Mouse (Mus musculus) embryonic facial prominence, embryonic 12.5 days (tissue): ENCODE data around the gene Tsc22d1. TPM values are rescaled to one million over a fixed set of nuclear protein-coding genes. Genes with fewer than 3 reads are reported as not detected.

ENCODE experiments used
- ATAC-seq: fragments of 200-750 bp; cut with Nextera tagmentation; 2 replicates; pipeline ENCODE4 v1.8.0; 2017; ENCODE audit not compliant: insufficient number of reproducible peaks, insufficient read depth, low FRiP score, low TSS enrichment
- H3K27ac ChIP-seq: fragments of 300-500 bp; sonication (generic); 2 replicates; pipeline ENCODE4 v1.5.1; 2016; ENCODE audit warnings: mild to moderate bottlenecking
- H3K27me3 ChIP-seq: fragments of 300-500 bp; sonication (generic); 2 replicates; pipeline ENCODE4 v1.6.1; 2016; ENCODE audit warnings: mild to moderate bottlenecking, moderate library complexity
- H3K36me3 ChIP-seq: fragments of 300-500 bp; sonication (generic); 2 replicates; pipeline ENCODE4 v1.6.1; 2016; ENCODE audit warnings: mild to moderate bottlenecking
- H3K4me1 ChIP-seq: fragments of 300-500 bp; sonication (generic); 2 replicates; pipeline ENCODE4 v1.6.1; 2016
- H3K4me2 ChIP-seq: fragments of 300-500 bp; sonication (generic); replicated peaks from 2 replicates; pipeline ENCODE4 v1.6.1; 2016; ENCODE audit warnings: mild to moderate bottlenecking, moderate library complexity
- H3K4me3 ChIP-seq: fragments of 300-500 bp; sonication (generic); 2 replicates; pipeline ENCODE4 v1.5.1; 2016; ENCODE audit warnings: mild to moderate bottlenecking
- H3K9ac ChIP-seq: fragments of 300-500 bp; sonication (generic); 2 replicates; pipeline ENCODE4 v1.6.1; 2016; ENCODE audit warnings: mild to moderate bottlenecking, moderate library complexity
- H3K9me3 ChIP-seq: fragments of 300-500 bp; sonication (generic); 2 replicates; pipeline ENCODE4 v1.6.1; 2016; ENCODE audit warnings: mild to moderate bottlenecking, moderate library complexity
- WGBS: fragments of 180-500 bp; shearing (Covaris S2); methylation state at CpG from one replicate; pipeline ENCODE4 v1.1.7; 2016; 5-methylcytosine and 5-hydroxymethylcytosine counted together
- polyA plus RNA-seq: library from polyadenylated mRNA; unstranded; fragments of >200 nt; fragmentation: Nextera tagmentation; extraction: Ambion mirVana; gene quantifications from 2 replicates; pipeline ENCODE4 v1.2.1, GENCODE M21; 2016

Tsc22d1 gene
- polyA plus RNA-seq, 1 experiment from 2014 or later: 597 TPM

GRCm38 (mm10) chr14:76415781-76416301, 1.1 kb downstream of the Tsc22d1 start:
- Histone ChIP-seq H3K4me1 (peaks cover 41% of the 10 kb centered on the region), H3K4me2 (peak overlapping the region; percentile 82), H3K36me3 (peaks cover 29% of the 10 kb centered on the region), H3K9ac (peak overlapping the region; percentile 99), H3K4me3 (peak overlapping the region; percentile 95), H3K27me3 (no peaks in the 10 kb centered on the region), H3K27ac (peak overlapping the region; percentile 100), H3K9me3 (no peaks in the 10 kb centered on the region)
- no peak for ATAC-seq
- WGBS: 0% methylated on average over 28 of the region's 38 CpGs

- ATAC-seq: no peak
- Histone ChIP-seq H3K4me2 (peak overlapping the region; percentile 82), H3K4me3 (peak overlapping the region; percentile 95), H3K4me1 (peaks cover 42% of the 10 kb centered on the region), H3K9me3 (no peaks in the 10 kb centered on the region), H3K27ac (peak overlapping the region; percentile 100), H3K36me3 (peaks cover 29% of the 10 kb centered on the region), H3K9ac (peak overlapping the region; percentile 99), H3K27me3 (no peaks in the 10 kb centered on the region)
- WGBS: 52% methylated on average over 27 of the region's 27 CpGs
Measured at GRCm38 (mm10) chr14:76416366-76417040, 1.7 kb downstream of the Tsc22d1 start.

GRCm38 (mm10) chr14:76417346-76417745, 2.6 kb downstream of the Tsc22d1 start:
- no peak for ATAC-seq
- Histone ChIP-seq H3K4me2 (peak overlapping the region; percentile 82), H3K9ac (0 out of 2 replicates have a peak overlapping the region, but pooled peaks have one; percentile 3), H3K36me3 (peaks cover 33% of the 10 kb centered on the region), H3K27me3 (no peaks in the 10 kb centered on the region), H3K4me3 (peak overlapping the region; percentile 95), H3K27ac (no peak overlapping the region), H3K4me1 (peaks cover 42% of the 10 kb centered on the region), H3K9me3 (no peaks in the 10 kb centered on the region)
- WGBS: 95% methylated on average over 17 of the region's 17 CpGs

- WGBS: 31% methylated on average over 7 of the region's 7 CpGs
- H3K4me1 ChIP-seq: peaks cover 45% of the 10 kb centered on the region
- 0 out of 2 replicates have a peak overlapping the region, but pooled peaks have one; percentile 24 for H3K9ac ChIP-seq
Measured at GRCm38 (mm10) chr14:76420726-76421125, 6.0 kb downstream of the Tsc22d1 start.

GRCm38 (mm10) chr14:76421162-76421561, 6.4 kb downstream of the Tsc22d1 start:
- no peak for ATAC-seq
- no peak overlapping the region for H3K27ac ChIP-seq
- H3K4me3 ChIP-seq: no peak overlapping the region
- peak overlapping the region; percentile 46; the same call in 1 of the 2 replicates for H3K4me2 ChIP-seq
- H3K9me3 ChIP-seq: no peaks in the 10 kb centered on the region
- peaks cover 67% of the 10 kb centered on the region for H3K36me3 ChIP-seq
- 89% methylated on average over 4 of the region's 4 CpGs for WGBS
- H3K27me3 ChIP-seq: no peaks in the 10 kb centered on the region
- no peak overlapping the region for H3K9ac ChIP-seq
- H3K4me1 ChIP-seq: peaks cover 46% of the 10 kb centered on the region

More at GRCm38 (mm10) chr14:76420726-76421125, 6.0 kb downstream of the Tsc22d1 start:
- H3K27me3 ChIP-seq: no peaks in the 10 kb centered on the region
- no peak overlapping the region for H3K27ac ChIP-seq
- H3K9me3 ChIP-seq: no peaks in the 10 kb centered on the region
- peaks cover 63% of the 10 kb centered on the region for H3K36me3 ChIP-seq
- peak overlapping the region; percentile 18; the same call in 1 of the 2 replicates for H3K4me3 ChIP-seq
- H3K4me2 ChIP-seq: peak overlapping the region; percentile 46
- no peak for ATAC-seq

- H3K27ac ChIP-seq: no peak overlapping the region
Measured at GRCm38 (mm10) chr14:76425422-76425821, 10.7 kb downstream of the Tsc22d1 start.

GRCm38 (mm10) chr14:76425986-76426530, 11.3 kb downstream of the Tsc22d1 start:
- Histone ChIP-seq H3K4me1 (peaks cover 6% of the 10 kb centered on the region; the same call in 1 of the 2 replicates), H3K9me3 (no peaks in the 10 kb centered on the region), H3K36me3 (peaks cover 67% of the 10 kb centered on the region), H3K4me2 (no peak overlapping the region), H3K9ac (no peak overlapping the region), H3K27ac (no peak overlapping the region), H3K4me3 (no peak overlapping the region), H3K27me3 (no peaks in the 10 kb centered on the region)
- no peak for ATAC-seq
- WGBS: 92% methylated on average over 21 of the region's 21 CpGs

More at GRCm38 (mm10) chr14:76425422-76425821, 10.7 kb downstream of the Tsc22d1 start:
- no peak for ATAC-seq
- H3K27me3 ChIP-seq: no peaks in the 10 kb centered on the region
- no peak overlapping the region for H3K4me3 ChIP-seq
- no peaks in the 10 kb centered on the region for H3K9me3 ChIP-seq
- H3K36me3 ChIP-seq: peaks cover 62% of the 10 kb centered on the region
- H3K4me1 ChIP-seq: peaks cover 11% of the 10 kb centered on the region
- 95% methylated on average over 7 of the region's 7 CpGs for WGBS
- no peak overlapping the region for H3K4me2 ChIP-seq
- no peak overlapping the region for H3K9ac ChIP-seq

- Histone ChIP-seq H3K9ac (no peak overlapping the region), H3K4me1 (peaks cover 3% of the 10 kb centered on the region; the same call in 1 of the 2 replicates), H3K4me3 (no peak overlapping the region), H3K9me3 (no peaks in the 10 kb centered on the region), H3K4me2 (no peak overlapping the region), H3K27ac (no peak overlapping the region), H3K36me3 (peaks cover 56% of the 10 kb centered on the region), H3K27me3 (no peaks in the 10 kb centered on the region)
- WGBS: 89% methylated on average over 2 of the region's 2 CpGs
- no peak for ATAC-seq
Measured at GRCm38 (mm10) chr14:76428855-76429254, 14.1 kb downstream of the Tsc22d1 start.

- Histone ChIP-seq H3K9ac (no peak overlapping the region), H3K9me3 (no peaks in the 10 kb centered on the region), H3K27me3 (no peaks in the 10 kb centered on the region), H3K4me1 (no peaks in the 10 kb centered on the region; the same call in 1 of the 2 replicates), H3K27ac (no peak overlapping the region), H3K4me3 (no peak overlapping the region), H3K36me3 (peaks cover 31% of the 10 kb centered on the region), H3K4me2 (no peak overlapping the region)
- WGBS: 87% methylated on average over 4 of the region's 4 CpGs
- no peak for ATAC-seq
Measured at GRCm38 (mm10) chr14:76431918-76432317, 17.2 kb downstream of the Tsc22d1 start.

- WGBS: 81% methylated on average over 7 of the region's 7 CpGs
- ATAC-seq: no peak
Measured at GRCm38 (mm10) chr14:76432369-76432768, 17.6 kb downstream of the Tsc22d1 start.

GRCm38 (mm10) chr14:76432816-76433215, 18.1 kb downstream of the Tsc22d1 start:
- peaks cover 37% of the 10 kb centered on the region for H3K36me3 ChIP-seq

More at GRCm38 (mm10) chr14:76432369-76432768, 17.6 kb downstream of the Tsc22d1 start:
- H3K9me3 ChIP-seq: no peaks in the 10 kb centered on the region
- H3K27me3 ChIP-seq: no peaks in the 10 kb centered on the region
- no peak overlapping the region for H3K27ac ChIP-seq
- no peak overlapping the region for H3K4me3 ChIP-seq
- no peaks in the 10 kb centered on the region; the same call in 1 of the 2 replicates for H3K4me1 ChIP-seq
- no peak overlapping the region for H3K9ac ChIP-seq
- H3K36me3 ChIP-seq: peaks cover 35% of the 10 kb centered on the region
- no peak overlapping the region for H3K4me2 ChIP-seq

More at GRCm38 (mm10) chr14:76432816-76433215, 18.1 kb downstream of the Tsc22d1 start:
- Histone ChIP-seq H3K4me3 (no peak overlapping the region), H3K9ac (no peak overlapping the region), H3K4me2 (no peak overlapping the region), H3K9me3 (no peaks in the 10 kb centered on the region), H3K4me1 (no peaks in the 10 kb centered on the region; the same call in 1 of the 2 replicates), H3K27ac (no peak overlapping the region), H3K27me3 (no peaks in the 10 kb centered on the region)
- ATAC-seq: no peak
- WGBS: 94% methylated on average over 8 of the region's 8 CpGs
